Mouse (Mus musculus): Measurements from ENCODE around the gene Slc29a4.

Slc29a4 gene

GRCm38 (mm10) chr5:142668556-142669263, 23.6 kb upstream of the Slc29a4 start:
- no peaks in the 10 kb centered on the region for H3K27me3 ChIP-seq (ENCODE audit: insufficient read depth, low read length)
- no peaks in the 10 kb centered on the region for H3K9me3 ChIP-seq (ENCODE audit: low read length)
- peaks cover 92% of the 10 kb centered on the region for H3K4me1 ChIP-seq (replicated peaks; ENCODE audit: low read depth, low read length)
- peaks cover 73% of the 10 kb centered on the region for H3K36me3 ChIP-seq (ENCODE audit: insufficient read depth, low read length)
- TF ChIP-seq CTCF (conservative IDR thresholded peaks at IDR 0.05; ENCODE audit: low read length) (no peak), NANOG (IDR thresholded peaks at IDR 0.05; ENCODE audit: borderline replicate concordance, low read length) (no peak), POU5F1 (IDR thresholded peaks at IDR 0.05; ENCODE audit: borderline replicate concordance, low read length) (no peak)
- H3K4me3 ChIP-seq (replicated peaks; ENCODE audit: low read length) = peak overlapping the region; percentile 65

GRCm38 (mm10) chr5:142669726-142670125, 22.6 kb upstream of the Slc29a4 start:
- H3K4me3 ChIP-seq (replicated peaks; ENCODE audit: low read length) = peak overlapping the region; percentile 65
- no peaks in the 10 kb centered on the region for H3K27me3 ChIP-seq (ENCODE audit: insufficient read depth, low read length)
- H3K4me1 ChIP-seq (replicated peaks; ENCODE audit: low read depth, low read length) = peaks cover 82% of the 10 kb centered on the region
- TF ChIP-seq POU5F1 (IDR thresholded peaks at IDR 0.05; ENCODE audit: borderline replicate concordance, low read length) (no peak), NANOG (IDR thresholded peaks at IDR 0.05; ENCODE audit: borderline replicate concordance, low read length) (no peak), CTCF (conservative IDR thresholded peaks at IDR 0.05; ENCODE audit: low read length) (no peak)
- H3K36me3 ChIP-seq (ENCODE audit: insufficient read depth, low read length) = peaks cover 62% of the 10 kb centered on the region
- no peaks in the 10 kb centered on the region for H3K9me3 ChIP-seq (ENCODE audit: low read length)

- Histone ChIP-seq H3K27me3 (ENCODE audit: insufficient read depth, low read length) (no peaks in the 10 kb centered on the region), H3K4me1 (replicated peaks; ENCODE audit: low read depth, low read length) (peaks cover 49% of the 10 kb centered on the region), H3K4me3 (replicated peaks; ENCODE audit: low read length) (no peak overlapping the region), H3K9me3 (ENCODE audit: low read length) (no peaks in the 10 kb centered on the region), H3K36me3 (ENCODE audit: insufficient read depth, low read length) (peaks cover 34% of the 10 kb centered on the region)
- TF ChIP-seq CTCF (conservative IDR thresholded peaks at IDR 0.05; ENCODE audit: low read length) = peak; percentile 15; the same call in 1 of the 2 replicates
- TF ChIP-seq POU5F1 (IDR thresholded peaks at IDR 0.05; ENCODE audit: borderline replicate concordance, low read length) = no peak
- TF ChIP-seq NANOG (IDR thresholded peaks at IDR 0.05; ENCODE audit: borderline replicate concordance, low read length) = no peak
These were observed 19.2 kb upstream of the Slc29a4 start for GRCm38 (mm10) chr5:142673082-142673481.

GRCm38 (mm10) chr5:142678141-142678571, 14.2 kb upstream of the Slc29a4 start:
- Histone ChIP-seq H3K4me1 (replicated peaks; ENCODE audit: low read depth, low read length) (peaks cover 5% of the 10 kb centered on the region), H3K27me3 (ENCODE audit: insufficient read depth, low read length) (no peaks in the 10 kb centered on the region), H3K4me3 (replicated peaks; ENCODE audit: low read length) (no peak overlapping the region), H3K36me3 (ENCODE audit: insufficient read depth, low read length) (no peaks in the 10 kb centered on the region), H3K9me3 (ENCODE audit: low read length) (peaks cover 6% of the 10 kb centered on the region)
- no peak for TF ChIP-seq CTCF (conservative IDR thresholded peaks at IDR 0.05; ENCODE audit: low read length)
- TF ChIP-seq NANOG (IDR thresholded peaks at IDR 0.05; ENCODE audit: borderline replicate concordance, low read length) = no peak
- no peak for TF ChIP-seq POU5F1 (IDR thresholded peaks at IDR 0.05; ENCODE audit: borderline replicate concordance, low read length)

- TF ChIP-seq NANOG (IDR thresholded peaks at IDR 0.05; ENCODE audit: borderline replicate concordance, low read length) (no peak), CTCF (conservative IDR thresholded peaks at IDR 0.05; ENCODE audit: low read length) (no peak), POU5F1 (IDR thresholded peaks at IDR 0.05; ENCODE audit: borderline replicate concordance, low read length) (no peak)
- Histone ChIP-seq H3K4me3 (replicated peaks; ENCODE audit: low read length) (no peak overlapping the region), H3K4me1 (replicated peaks; ENCODE audit: low read depth, low read length) (0 out of 2 replicates have a peak, but pooled peaks cover 2% of the 10 kb centered on the region), H3K27me3 (ENCODE audit: insufficient read depth, low read length) (no peaks in the 10 kb centered on the region), H3K9me3 (ENCODE audit: low read length) (peaks cover 8% of the 10 kb centered on the region), H3K36me3 (ENCODE audit: insufficient read depth, low read length) (no peaks in the 10 kb centered on the region)
These were observed 13.2 kb upstream of the Slc29a4 start for GRCm38 (mm10) chr5:142679065-142679464.

- H3K4me3 ChIP-seq (replicated peaks; ENCODE audit: low read length) = no peak overlapping the region
- TF ChIP-seq CTCF (conservative IDR thresholded peaks at IDR 0.05; ENCODE audit: low read length) (no peak), POU5F1 (IDR thresholded peaks at IDR 0.05; ENCODE audit: borderline replicate concordance, low read length) (no peak)
- H3K4me1 ChIP-seq (replicated peaks; ENCODE audit: low read depth, low read length) = peaks cover 8% of the 10 kb centered on the region; the same call in 1 of the 2 replicates
- H3K27me3 ChIP-seq (ENCODE audit: insufficient read depth, low read length) = no peaks in the 10 kb centered on the region; the same call in 1 of the 2 replicates
- peaks cover 8% of the 10 kb centered on the region for H3K9me3 ChIP-seq (ENCODE audit: low read length)
- no peaks in the 10 kb centered on the region for H3K36me3 ChIP-seq (ENCODE audit: insufficient read depth, low read length)
These were observed 10.4 kb upstream of the Slc29a4 start for GRCm38 (mm10) chr5:142681911-142682310.

GRCm38 (mm10) chr5:142682529-142682928, 9.8 kb upstream of the Slc29a4 start:
- Histone ChIP-seq H3K4me1 (replicated peaks; ENCODE audit: low read depth, low read length) (peaks cover 8% of the 10 kb centered on the region; the same call in 1 of the 2 replicates), H3K9me3 (ENCODE audit: low read length) (peaks cover 8% of the 10 kb centered on the region), H3K4me3 (replicated peaks; ENCODE audit: low read length) (no peak overlapping the region), H3K36me3 (ENCODE audit: insufficient read depth, low read length) (no peaks in the 10 kb centered on the region), H3K27me3 (ENCODE audit: insufficient read depth, low read length) (peaks cover 4% of the 10 kb centered on the region)
- no peak for TF ChIP-seq POU5F1 (IDR thresholded peaks at IDR 0.05; ENCODE audit: borderline replicate concordance, low read length)
- no peak for TF ChIP-seq CTCF (conservative IDR thresholded peaks at IDR 0.05; ENCODE audit: low read length)
- no peak for TF ChIP-seq NANOG (IDR thresholded peaks at IDR 0.05; ENCODE audit: borderline replicate concordance, low read length)

- TF ChIP-seq NANOG (IDR thresholded peaks at IDR 0.05; ENCODE audit: borderline replicate concordance, low read length) (no peak), POU5F1 (IDR thresholded peaks at IDR 0.05; ENCODE audit: borderline replicate concordance, low read length) (no peak), CTCF (conservative IDR thresholded peaks at IDR 0.05; ENCODE audit: low read length) (no peak)
- Histone ChIP-seq H3K4me3 (replicated peaks; ENCODE audit: low read length) (no peak overlapping the region), H3K9me3 (ENCODE audit: low read length) (no peaks in the 10 kb centered on the region), H3K4me1 (replicated peaks; ENCODE audit: low read depth, low read length) (peaks cover 41% of the 10 kb centered on the region), H3K36me3 (ENCODE audit: insufficient read depth, low read length) (no peaks in the 10 kb centered on the region), H3K27me3 (ENCODE audit: insufficient read depth, low read length) (peaks cover 42% of the 10 kb centered on the region)
These were observed 3.4 kb upstream of the Slc29a4 start for GRCm38 (mm10) chr5:142688866-142689265.
